Mouse (Mus musculus): Measurements from ENCODE around the gene Suds3.

DNA sequence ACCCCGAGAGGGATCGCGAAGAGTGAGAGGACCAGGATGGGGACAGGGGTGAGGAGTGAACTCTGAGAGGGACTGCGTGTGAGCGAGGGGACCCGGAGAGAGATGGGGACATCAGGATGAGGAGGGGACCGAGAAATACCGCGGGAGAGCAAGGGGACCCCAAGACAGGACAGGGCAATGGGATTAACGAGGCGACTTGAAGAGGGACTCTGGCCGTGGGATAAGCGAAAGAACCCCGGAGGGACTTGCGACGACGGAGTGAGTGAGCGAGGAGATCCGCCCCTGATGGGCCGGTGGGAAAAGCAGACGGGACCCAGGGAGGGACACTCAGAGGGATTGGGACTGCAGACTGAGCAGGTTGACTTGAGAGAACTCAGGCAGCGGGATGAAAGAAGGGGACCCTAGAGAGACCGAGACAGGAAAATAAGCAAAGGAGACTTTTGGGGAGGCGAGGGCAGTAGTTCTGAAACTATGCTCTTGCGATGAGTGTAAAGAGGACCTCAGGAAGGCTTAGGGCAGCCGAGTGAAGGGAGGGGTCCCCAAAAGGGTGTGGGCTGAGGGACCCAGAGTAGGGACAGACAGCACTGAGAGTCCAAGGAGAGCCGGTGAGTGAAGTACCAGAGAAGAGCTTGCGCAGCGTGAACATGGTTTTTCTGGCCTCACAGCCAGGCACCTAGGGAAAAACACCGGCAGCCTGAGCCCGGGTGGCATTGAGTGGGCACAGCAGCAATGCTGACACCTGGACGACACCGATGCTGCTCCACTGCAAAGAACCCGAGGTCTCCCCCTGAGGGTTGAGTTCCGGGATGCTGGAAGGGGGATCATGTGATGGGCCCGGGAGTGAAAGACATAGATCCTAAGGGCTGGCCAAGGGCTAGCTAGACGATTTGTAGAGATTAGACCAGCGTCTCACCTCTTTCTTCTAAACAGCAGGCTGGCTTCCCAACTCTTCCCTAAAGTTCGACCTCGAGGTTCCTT lies 4.9 kb upstream of the Suds3 start:
- TF ChIP-seq CTCF (IDR thresholded peaks at IDR 0.05; ENCODE audit: low read depth) = no peak
- no peak for TF ChIP-seq EP300 (IDR thresholded peaks at IDR 0.05; ENCODE audit: low read depth)
